ENCODE assay signal across 10 mouse cellular contexts in the genomic region with DNA sequence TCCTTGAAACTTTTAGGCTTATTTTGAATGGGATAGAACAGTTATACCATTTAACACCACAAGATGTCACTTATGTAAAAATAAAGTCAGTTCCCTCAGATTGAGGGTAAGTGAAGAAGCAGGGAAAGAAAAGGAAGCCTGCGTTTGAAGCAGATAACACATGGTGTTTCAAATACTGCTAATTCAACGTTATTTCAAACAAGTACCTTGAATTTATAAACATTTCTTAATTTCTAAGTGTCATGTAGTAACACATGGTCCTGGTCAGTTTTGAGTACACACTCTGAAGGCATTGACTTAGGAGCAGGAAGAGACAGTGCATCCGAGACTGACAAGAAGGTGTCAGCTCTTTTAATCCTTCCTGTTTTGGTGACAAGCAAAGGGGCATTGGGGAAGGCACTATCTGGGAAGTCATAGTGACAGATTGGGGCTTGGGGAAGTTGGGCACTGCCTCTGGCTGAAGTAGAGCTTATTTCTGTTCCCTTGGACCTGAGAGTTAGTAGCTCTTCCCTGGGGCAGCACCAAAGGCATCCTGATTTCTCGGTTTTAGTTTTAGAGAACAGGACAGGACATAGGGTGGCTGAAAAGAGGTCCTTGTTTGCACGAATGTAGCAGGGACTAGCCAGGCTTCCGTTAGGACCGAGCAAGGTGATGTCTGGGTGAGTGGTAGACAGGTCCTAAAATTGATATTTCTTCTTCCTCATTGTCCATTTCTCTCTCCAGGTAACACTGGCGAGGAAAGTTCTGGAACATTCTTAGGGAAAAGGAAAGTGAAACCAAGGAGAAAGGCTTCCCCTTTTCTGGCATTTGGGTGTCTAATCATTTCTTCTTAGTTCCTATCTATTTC. TPM values are rescaled to one million over a fixed set of nuclear protein-coding genes. Genes with fewer than 3 reads are reported as not detected.
DNase-seq lines count a peak whose midpoint lies in the region; ATAC-seq and TF ChIP-seq lines count a peak whose summit lies in the region.
"Had no signal": no experiment of that assay in that cellular context is flagged by ENCODE, and none has a peak within 500 bp of the region (broad histone marks: within the 10 kb centered on the region; RNA-seq: fewer than 3 reads in every experiment).

No protein-coding gene starts in this region.

- no peaks in the 10 kb centered on the region for H3K27me3 ChIP-seq in kidney, postnatal 0 days (ENCODE audit: insufficient read depth, low read length)
- no peaks in the 10 kb centered on the region for H3K27me3 ChIP-seq in MEL (ENCODE audit: control insufficient read depth in 1 of 2, insufficient read depth in 2 of 2, low read length in 2 of 2)
- H3K27me3 ChIP-seq: hindbrain, embryonic 15.5 days; neural tube, embryonic 13.5 days had no signal

- H3K4me2 ChIP-seq in kidney, postnatal 0 days (ENCODE audit: low read length), result no peak overlapping the region
- H3K4me2 ChIP-seq: hindbrain, embryonic 15.5 days; neural tube, embryonic 13.5 days had no signal

- peaks cover 23% of the 10 kb centered on the region for H3K79me2 ChIP-seq in MEL (ENCODE audit: control insufficient read depth, insufficient read depth, low read length, poor library complexity)

- peak; percentile 68 for TF ChIP-seq CTCF in kidney, postnatal 0 days (IDR thresholded peaks at IDR 0.05; ENCODE audit: low read depth)
- TF ChIP-seq CTCF in MEL (IDR thresholded peaks at IDR 0.05 in 2 of 3, conservative IDR thresholded peaks at IDR 0.05 in 1 of 3; ENCODE audit: control insufficient read depth in 1 of 3, insufficient read depth in 1 of 3, low read depth in 2 of 3, low read length in 3 of 3, poor library complexity in 1 of 3, severe bottlenecking in 1 of 3), result peak in 1 of 3 experiments; percentile 58; a peak in 3 of 6 replicates

- no peak for ATAC-seq in kidney, postnatal 0 days (replicated peaks; ENCODE audit: low FRiP score, low read depth)
- ATAC-seq in megakaryocyte-erythroid progenitor cell, adult 5-6 weeks (replicated peaks; ENCODE audit: low FRiP score, low TSS enrichment, poor library complexity, severe bottlenecking), result peak; percentile 82

- H3K9me3 ChIP-seq in kidney, postnatal 0 days (replicated peaks; ENCODE audit: low read length), result no peaks in the 10 kb centered on the region
- no peaks in the 10 kb centered on the region for H3K9me3 ChIP-seq in MEL (replicated peaks; ENCODE audit: insufficient read depth, low read length)
- H3K9me3 ChIP-seq: hindbrain, embryonic 15.5 days; neural tube, embryonic 13.5 days had no signal

- DNase-seq in kidney, postnatal 0 days (ENCODE audit: low spot score), result peak; percentile 81
- no peak for DNase-seq in kidney, adult 8-10 months
- DNase-seq in MEL (ENCODE audit: low read depth, low spot score), result peak; percentile 74
- no peak for DNase-seq in thymus, postnatal 25 days
- no peak for DNase-seq in layer of hippocampus, postnatal 25 days (ENCODE audit: extremely low spot score in 1 of 2, low spot score in 1 of 2)
- DNase-seq: cerebellum, adult 11-12 months had no signal

- no peak overlapping the region for H3K27ac ChIP-seq in kidney, postnatal 0 days
- peak overlapping the region; percentile 59 for H3K27ac ChIP-seq in MEL (ENCODE audit: control insufficient read depth, low read depth, low read length)
- H3K27ac ChIP-seq in brown adipose tissue, adult 24 weeks (replicated peaks; ENCODE audit: low read depth, low read length), result peak overlapping the region; percentile 94
- H3K27ac ChIP-seq: hindbrain, embryonic 15.5 days; neural tube, embryonic 13.5 days had no signal

- H3K9ac ChIP-seq in kidney, postnatal 0 days (ENCODE audit: low read depth, low read length), result no peak overlapping the region
- H3K9ac ChIP-seq in MEL (ENCODE audit: control insufficient read depth, low read depth, low read length, poor library complexity, severe bottlenecking), result peak overlapping the region; percentile 65
- H3K9ac ChIP-seq: hindbrain, embryonic 15.5 days; neural tube, embryonic 13.5 days had no signal

- 0 out of 4 replicates have a peak, but pooled peaks of 1 of the 2 experiments have one; percentile 11 for TF ChIP-seq EP300 in MEL (IDR thresholded peaks at IDR 0.05; ENCODE audit: low read depth in 1 of 2, low read length in 2 of 2)

- no peaks in the 10 kb centered on the region for H3K36me3 ChIP-seq in kidney, postnatal 0 days (ENCODE audit: insufficient read depth, low read length)
- peaks cover 0 to 7% of the 10 kb centered on the region in 2 experiments; a peak in 2 of 4 replicates for H3K36me3 ChIP-seq in MEL (ENCODE audit: control insufficient read depth in 1 of 2, insufficient read depth in 2 of 2, low read length in 2 of 2)
- H3K36me3 ChIP-seq: hindbrain, embryonic 15.5 days; neural tube, embryonic 13.5 days had no signal

- peak; percentile 57 for TF ChIP-seq RAD21 in MEL (IDR thresholded peaks at IDR 0.05; ENCODE audit: low read depth, low read length)

- no peak overlapping the region for H3K4me3 ChIP-seq in kidney, postnatal 0 days (replicated peaks; ENCODE audit: low read depth, low read length)
- peak overlapping the region; percentile 73 to 92 for H3K4me3 ChIP-seq in MEL (ENCODE audit: control insufficient read depth in 1 of 2, insufficient read depth in 1 of 2, low read depth in 2 of 2, low read length in 2 of 2)
- H3K4me3 ChIP-seq in brown adipose tissue, adult 24 weeks (ENCODE audit: insufficient read depth, low read depth, low read length), result peak overlapping the region; percentile 67
- H3K4me3 ChIP-seq: hindbrain, embryonic 15.5 days; neural tube, embryonic 13.5 days had no signal

- TF ChIP-seq POLR2A in MEL (IDR thresholded peaks at IDR 0.05; ENCODE audit: control insufficient read depth in 1 of 2, insufficient read depth in 1 of 2, low read depth in 1 of 2, low read length in 2 of 2, poor library complexity in 1 of 2), result no peak

- no peaks in the 10 kb centered on the region for H3K4me1 ChIP-seq in kidney, postnatal 0 days (replicated peaks; ENCODE audit: insufficient read depth, low read length)
- H3K4me1 ChIP-seq in MEL (ENCODE audit: control insufficient read depth in 1 of 2, insufficient read depth in 2 of 2, low read length in 2 of 2), result 0 out of 4 replicates have a peak, but pooled peaks cover 0 to 3% of the 10 kb centered on the region in 2 experiments
- H3K4me1 ChIP-seq in brown adipose tissue, adult 24 weeks (ENCODE audit: control insufficient read depth, insufficient read depth, insufficient read length, low read length), result no peaks in the 10 kb centered on the region; the same call in 1 of the 2 replicates

- 67% methylated on average over 8 of the region's 8 CpGs for WGBS in kidney, postnatal 0 days

TF ChIP-seq in MEL, 35 proteins besides CTCF, POLR2A, EP300 and RAD21:
- TF ChIP-seq USF2 (IDR thresholded peaks at IDR 0.05; ENCODE audit: borderline replicate concordance in 1 of 2, insufficient read depth in 1 of 2, low read depth in 1 of 2, low read length in 2 of 2) (no peak), ELF1 (IDR thresholded peaks at IDR 0.05; ENCODE audit: low read depth, low read length) (no peak), ZC3H11A (IDR thresholded peaks at IDR 0.05; ENCODE audit: low read depth, low read length) (0 out of 2 replicates have a peak, but pooled peaks have one; percentile 4), MAX (IDR thresholded peaks at IDR 0.05; ENCODE audit: low read length) (peak; percentile 31; the same call in 1 of the 2 replicates), BHLHE40 (IDR thresholded peaks at IDR 0.05; ENCODE audit: borderline replicate concordance, low read depth, low read length) (no peak), ZMIZ1 (IDR thresholded peaks at IDR 0.05; ENCODE audit: low read depth, low read length) (no peak), SMC3 (IDR thresholded peaks at IDR 0.05; ENCODE audit: low read depth, low read length) (peak; percentile 41; the same call in 1 of the 2 replicates), SIN3A (IDR thresholded peaks at IDR 0.05; ENCODE audit: low read length) (peak; percentile 61), ETS1 (IDR thresholded peaks at IDR 0.05; ENCODE audit: low read depth, low read length) (peak; percentile 20; the same call in 1 of the 2 replicates), CHD1 (IDR thresholded peaks at IDR 0.05; ENCODE audit: low read depth, low read length) (no peak), MXI1 (IDR thresholded peaks at IDR 0.05; ENCODE audit: low read depth, low read length) (peak; percentile 77), TAL1 (IDR thresholded peaks at IDR 0.05; ENCODE audit: low read length) (no peak), TCF12 (IDR thresholded peaks at IDR 0.05; ENCODE audit: low read depth, low read length) (no peak), GATA1 (IDR thresholded peaks at IDR 0.05; ENCODE audit: low read depth, low read length) (no peak), MAFK (IDR thresholded peaks at IDR 0.05; ENCODE audit: borderline replicate concordance, low read depth, low read length) (no peak)

RNA-seq across cellular contexts. Expression of a gene that starts 23.3 kb away (rescaled TPM):
- 32.9 and 38.8 TPM in 2 replicates for polyA plus RNA-seq in kidney, postnatal 0 days (2015; fragmentation: Nextera tagmentation; extraction: Ambion mirVana)
- total RNA-seq in MEL (2012; rRNA removed), result 36.7 and 42.9 TPM in 2 replicates
- polyA plus RNA-seq in MEL (2012; ENCODE audit: insufficient read depth in 1 of 2, insufficient read length in 2 of 2, low read depth in 1 of 2, low replicate concordance in 2 of 2, missing spikeins in 1 of 2), result 10 to 100 TPM in 1 of 2 experiments, not detected in 1; 74.5 TPM
- 17.8 and 22.6 TPM in 2 replicates for polyA plus RNA-seq in brown adipose tissue, adult 24 weeks (2012; ENCODE audit: insufficient read depth, insufficient read length, missing spikeins)
- 47.4 and 67.6 TPM in 2 replicates for total RNA-seq in megakaryocyte-erythroid progenitor cell, adult 5-6 weeks (2014; fragmentation: Nextera tagmentation)
- 85.3 and 88.9 TPM in 2 replicates for total RNA-seq in megakaryocyte-erythroid progenitor cell, adult 5-6 weeks (2017)
- 10 to 100 TPM; 51.4 to 57.4 TPM for total RNA-seq in layer of hippocampus, postnatal 25 days (2021)

Comparison
In these comparisons a context has a peak if more than half of its experiments do, and no peak if none do; other contexts are left out.
1. DNase-seq: peak in kidney, postnatal 0 days (single experiment) and MEL (single experiment); none in kidney, adult 8-10 months (0 of 2), thymus, postnatal 25 days (single experiment) and layer of hippocampus, postnatal 25 days (0 of 2).